Mouse (Mus musculus): ENCODE measurements at regions not wholly inside any gene's neighbourhood (a gene's known extent, or its start where the extent isn't known, plus 50 kb on each side); places are given as distances from the start of the nearest gene placed in this dataset.
"Not testable (repeated sequence)": the region's sequence is repeated elsewhere in the genome, so short reads cannot be mapped to it uniquely, and the experiment has no call there.

GRCm38 (mm10) chrX:170809909-170810308, 137.5 kb downstream of the Asmt start:
- DNase-seq (ENCODE audit: low read depth, low spot score), result not testable (repeated sequence)

DNA sequence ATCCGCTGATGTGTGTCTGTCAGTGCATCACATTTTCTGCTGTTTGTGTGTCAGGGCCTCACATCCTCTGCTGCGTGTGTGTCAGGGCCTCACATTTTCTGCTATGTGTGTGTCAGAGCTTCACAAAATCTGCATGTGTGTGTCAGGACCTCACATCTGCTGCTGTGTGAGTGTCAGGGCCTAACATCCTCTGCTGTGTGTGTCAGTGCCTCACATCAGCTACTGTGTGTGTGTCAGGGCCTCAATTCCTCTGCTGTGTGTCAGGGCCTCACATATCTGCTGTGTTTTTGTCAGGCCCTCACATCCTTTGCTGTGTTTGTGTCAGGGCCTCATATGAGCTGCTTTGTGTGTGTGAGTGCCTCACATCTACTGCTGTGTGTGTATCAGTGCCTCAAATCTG, 142.9 kb downstream of the Asmt start:
- DNase-seq (ENCODE audit: low read depth, low spot score), result peak; percentile 36

DNA sequence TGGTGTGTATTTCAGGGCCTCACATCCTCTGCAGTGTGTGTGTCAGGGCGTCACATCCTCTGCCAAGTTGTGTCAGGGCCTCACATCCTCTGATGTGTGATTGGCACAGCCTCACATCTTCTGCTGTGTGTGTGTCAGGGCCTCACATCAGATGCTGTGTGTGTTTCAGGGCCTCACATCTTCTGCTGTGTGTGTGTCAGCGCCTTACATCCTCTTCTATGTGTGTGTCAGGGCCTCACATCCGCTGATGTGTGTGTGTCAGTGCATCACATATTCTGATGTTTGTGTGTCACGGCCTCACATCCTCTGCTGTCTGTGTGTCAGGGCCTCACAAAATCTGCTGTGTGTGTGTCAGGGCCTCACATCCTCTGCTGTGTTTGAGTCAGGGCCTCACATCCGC, 168.7 kb downstream of the Asmt start:
- DNase-seq (ENCODE audit: low read depth, low spot score), result not testable (repeated sequence)

GRCm38 (mm10) chrX:170841551-170841950, 169.1 kb downstream of the Asmt start:
- not testable (repeated sequence) for DNase-seq (ENCODE audit: low read depth, low spot score)

- not testable (repeated sequence) for DNase-seq (ENCODE audit: low read depth, low spot score)
Observed at GRCm38 (mm10) chrX:170842878-170843465, 170.5 kb downstream of the Asmt start.

GRCm38 (mm10) chrX:170876616-170877015, 204.2 kb downstream of the Asmt start:
- not testable (repeated sequence) for DNase-seq (ENCODE audit: low read depth, low spot score)

DNA sequence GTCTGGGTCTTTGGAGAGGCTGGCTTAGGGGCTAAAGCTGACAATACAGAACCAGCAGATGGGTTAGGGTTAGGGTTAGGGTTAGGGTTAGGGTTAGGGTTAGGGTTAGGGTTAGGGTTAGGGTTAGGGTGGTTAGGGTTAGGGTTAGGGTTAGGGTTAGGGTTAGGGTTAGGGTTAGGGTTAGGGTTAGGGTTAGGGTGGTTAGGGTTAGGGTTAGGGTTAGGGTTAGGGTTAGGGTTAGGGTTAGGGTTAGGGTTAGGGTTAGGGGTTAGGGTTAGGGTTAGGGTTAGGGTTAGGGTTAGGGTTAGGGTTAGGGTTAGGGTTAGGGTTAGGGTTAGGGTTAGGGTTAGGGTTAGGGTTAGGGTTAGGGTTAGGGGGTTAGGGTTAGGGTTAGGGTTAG, 208.4 kb downstream of the Asmt start:
- DNase-seq (ENCODE audit: low read depth, low spot score), result not testable (repeated sequence)

Measured in forelimb bud, embryonic 11.5 days (tissue).